Mouse (Mus musculus) T-helper 2 cell (primary cell): ENCODE data around the gene Ifi211.
"Not testable (repeated sequence)": the region's sequence is repeated elsewhere in the genome, so short reads cannot be mapped to it uniquely, and the experiment has no call there.

Source experiments
- in situ Hi-C: fragments of 300-600 bp; cut with MboI, MseI; formaldehyde crosslinking; loops from one replicate; pipeline ENCODE4 v1.15.1; 2025; ENCODE audit warnings: high pct_unique_total_duplicates

Ifi211 gene

GRCm38 (mm10) chr1:173912548-173913255, at the start of gene Ifi211:
Gene Ifi211, minus strand, starts transcription at chr1:173913046.
- in situ Hi-C loops: not testable (repeated sequence)

- in situ Hi-C loops: not testable (repeated sequence)
Measured at GRCm38 (mm10) chr1:173961491-173961890, 48.6 kb upstream of the Ifi211 start.

- in situ Hi-C loops: not testable (repeated sequence)
Measured at GRCm38 (mm10) chr1:173959998-173960397, 47.2 kb upstream of the Ifi211 start.

- in situ Hi-C loops: not testable (repeated sequence)
Measured at GRCm38 (mm10) chr1:173955839-173956527, 43.1 kb upstream of the Ifi211 start.

GRCm38 (mm10) chr1:173955071-173955796, 42.4 kb upstream of the Ifi211 start:
- in situ Hi-C loops: no loop called here

GRCm38 (mm10) chr1:173953563-173953962, 40.7 kb upstream of the Ifi211 start:
- in situ Hi-C loops: no loop called here

- in situ Hi-C loops: loop anchor here (10.0 kb wide), 1 partner anchor 74 kb away; no protein-coding TSS in a partner anchor
Measured at GRCm38 (mm10) chr1:173949044-173949443, 36.2 kb upstream of the Ifi211 start.

GRCm38 (mm10) chr1:173942780-173943066, 29.9 kb upstream of the Ifi211 start:
- in situ Hi-C loops: loop anchor here (10.0 kb wide), 1 partner anchor 68 kb away; no protein-coding TSS in a partner anchor

GRCm38 (mm10) chr1:173941924-173942779, 29.3 kb upstream of the Ifi211 start, which contains the start of the genes Mndal and Ifi203:
Gene Mndal, minus strand, starts transcription at chr1:173942491.
Gene Ifi203, minus strand, starts transcription at chr1:173942672.
- in situ Hi-C loops: loop anchor here (10.0 kb wide), 1 partner anchor 67 kb away; no protein-coding TSS in a partner anchor

- in situ Hi-C loops: loop anchor here (10.0 kb wide), 1 partner anchor 67 kb away; no protein-coding TSS in a partner anchor
Measured at GRCm38 (mm10) chr1:173941522-173941921, 28.7 kb upstream of the Ifi211 start.

- in situ Hi-C loops: loop anchor here (5.0 kb wide), 1 partner anchor 147 kb away; no protein-coding TSS in a partner anchor
Measured at GRCm38 (mm10) chr1:173919279-173919678, 6.4 kb upstream of the Ifi211 start.

- in situ Hi-C loops: no loop called here
Measured at GRCm38 (mm10) chr1:173914559-173914958, 1.7 kb upstream of the Ifi211 start.

- in situ Hi-C loops: not testable (repeated sequence)
Measured at GRCm38 (mm10) chr1:173913256-173913791, 478 bp upstream of the Ifi211 start.

GRCm38 (mm10) chr1:173911808-173912464, 910 bp downstream of the Ifi211 start:
- in situ Hi-C loops: no loop called here

GRCm38 (mm10) chr1:173908390-173908789, 4.5 kb downstream of the Ifi211 start:
- in situ Hi-C loops: not testable (repeated sequence)

- in situ Hi-C loops: not testable (repeated sequence)
Measured at GRCm38 (mm10) chr1:173905885-173906284, 7.0 kb downstream of the Ifi211 start.

GRCm38 (mm10) chr1:173889741-173890140, 23.1 kb downstream of the Ifi211 start:
- in situ Hi-C loops: loop anchor here (5.0 kb wide), 1 partner anchor 113 kb away; no protein-coding TSS in a partner anchor

GRCm38 (mm10) chr1:173887026-173887787, 25.6 kb downstream of the Ifi211 start:
- in situ Hi-C loops: loop anchor here (5.0 kb wide), 1 partner anchor 115 kb away; no protein-coding TSS in a partner anchor

GRCm38 (mm10) chr1:173880004-173880666, 32.7 kb downstream of the Ifi211 start:
- in situ Hi-C loops: not testable (repeated sequence)
